Mouse (Mus musculus) A20 (cell line): ENCODE measurements around the gene Tubgcp4.
"Not testable (repeated sequence)": the region's sequence is repeated elsewhere in the genome, so short reads cannot be mapped to it uniquely, and the experiment has no call there.

Source experiments
- DNase-seq: peaks from one replicate; pipeline ENCODE4 v3.0.0-alpha.2; 2011; ENCODE audit warnings: low read depth, low spot score

The Tubgcp4 gene

DNA sequence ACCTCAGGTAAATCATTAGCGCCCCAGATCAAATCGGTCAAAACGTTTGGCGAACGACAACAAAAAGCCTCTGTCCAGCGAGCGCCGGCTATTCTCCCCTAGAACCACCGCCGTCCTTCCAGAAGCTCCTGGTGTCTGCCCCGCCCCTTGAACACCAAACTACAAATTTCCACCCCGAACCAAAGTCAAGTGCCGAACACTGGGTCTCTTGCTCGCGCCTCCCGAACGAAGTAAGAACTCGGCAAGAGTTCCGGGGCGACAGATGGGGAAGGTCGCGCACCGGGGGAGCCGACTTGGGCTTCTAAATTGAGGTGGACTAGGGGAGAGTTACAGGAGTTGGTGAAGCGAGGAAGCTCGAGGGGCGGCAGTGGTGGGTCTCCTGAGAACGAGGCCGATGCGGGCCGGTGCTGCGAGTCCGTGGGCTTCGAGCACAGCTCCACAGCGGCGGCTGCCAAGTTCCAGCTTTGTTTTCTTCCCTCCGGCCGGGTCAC lies at the start of gene Tubgcp4:
TSS of gene Tubgcp4 (plus strand) at position 174 of the 491 bp plus-strand sequence.
- no peak for DNase-seq

DNA sequence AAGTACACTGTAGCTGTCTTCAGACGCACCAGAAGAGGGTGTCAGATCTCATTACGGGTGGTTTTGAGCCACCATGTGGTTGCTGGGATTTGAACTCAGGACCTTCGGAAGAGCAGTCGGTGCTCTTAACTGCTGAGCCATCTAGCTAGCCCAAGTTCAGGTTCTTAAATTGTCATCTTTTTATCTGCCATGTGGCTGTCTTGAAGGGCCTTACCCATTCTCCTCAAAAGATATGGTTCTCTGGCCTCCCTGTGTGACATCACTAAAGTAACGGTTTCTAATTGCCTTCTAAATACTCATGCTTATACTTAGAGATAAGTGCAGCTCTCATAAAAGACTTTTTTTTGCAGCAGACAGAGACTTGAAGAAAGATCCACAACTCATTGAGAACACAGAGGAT lies 44.2 kb upstream of the Tubgcp4 start:
- not testable (repeated sequence) for DNase-seq

DNA sequence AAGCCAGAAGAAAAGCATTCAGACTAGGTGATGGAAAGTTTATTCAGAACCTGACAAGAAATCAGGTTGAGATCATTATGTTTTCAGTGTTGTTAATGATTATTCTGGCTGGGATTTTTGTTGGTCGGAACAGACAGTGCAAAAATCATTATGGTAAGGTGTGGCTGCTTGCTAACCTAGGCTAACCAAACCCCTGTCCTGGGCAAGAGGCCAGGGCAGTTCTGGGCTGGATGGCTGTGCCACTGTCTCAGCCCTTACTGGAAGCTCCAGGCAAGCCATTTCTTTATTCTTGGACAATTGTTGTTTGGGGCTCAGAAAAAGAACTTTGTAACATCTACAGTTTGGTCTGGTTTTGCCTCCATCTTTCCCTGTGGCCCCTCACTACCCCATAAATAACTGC lies 42.9 kb upstream of the Tubgcp4 start:
- no peak for DNase-seq

DNA sequence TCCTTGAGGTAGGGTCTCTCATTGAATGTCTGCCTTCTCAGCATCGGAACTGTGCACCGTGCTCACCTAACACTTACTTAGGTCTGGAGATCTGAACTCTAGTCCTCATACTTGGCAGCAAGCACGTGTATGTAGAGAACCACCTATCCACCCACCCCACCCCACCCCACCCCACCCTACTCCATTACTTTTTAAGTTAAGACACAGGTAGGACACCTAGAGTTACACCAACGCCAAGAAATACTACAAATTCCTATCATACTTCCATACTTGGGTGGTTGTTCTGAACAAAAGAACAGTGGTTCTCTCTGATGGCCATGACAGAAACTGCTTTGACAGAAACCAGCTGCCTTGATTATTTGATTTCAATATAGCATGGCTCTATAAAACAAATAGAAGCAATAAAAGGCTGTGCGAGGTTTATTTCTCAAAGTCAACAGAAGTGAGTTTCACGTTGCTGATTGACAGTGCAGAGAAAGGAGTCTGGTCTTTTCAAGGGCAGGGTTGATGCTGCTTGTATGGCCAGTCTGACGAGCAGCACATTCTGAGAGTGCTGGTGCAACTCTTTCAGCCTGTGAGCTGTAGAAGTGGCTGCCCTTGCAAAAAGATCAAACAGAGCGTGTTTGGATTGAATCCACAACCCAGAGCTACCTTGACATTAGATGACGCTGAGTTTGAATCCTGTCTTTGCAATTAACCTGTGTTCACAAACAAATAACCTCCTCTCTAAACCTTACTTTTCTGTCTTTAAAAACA lies 41.4 kb upstream of the Tubgcp4 start:
- no peak for DNase-seq

DNA sequence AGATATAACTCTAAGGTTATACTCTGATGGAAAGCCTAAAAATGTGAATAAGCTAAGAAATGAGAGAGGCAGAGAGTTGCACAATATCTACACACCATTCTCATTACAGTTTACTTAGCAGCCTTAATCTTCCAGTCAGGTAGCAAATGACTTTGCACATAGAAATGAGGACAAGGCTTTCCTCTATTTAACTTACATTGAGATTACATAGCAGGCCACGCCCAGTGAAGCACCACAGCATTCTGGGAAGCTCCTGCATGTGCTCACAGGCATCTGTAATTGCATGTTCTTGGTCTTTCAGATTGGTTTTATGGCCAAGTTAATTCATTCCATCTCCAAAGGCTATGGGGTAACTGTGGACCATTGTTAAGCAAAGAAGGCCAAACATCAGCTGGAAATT lies 37.6 kb upstream of the Tubgcp4 start:
- DNase-seq = no peak

DNA sequence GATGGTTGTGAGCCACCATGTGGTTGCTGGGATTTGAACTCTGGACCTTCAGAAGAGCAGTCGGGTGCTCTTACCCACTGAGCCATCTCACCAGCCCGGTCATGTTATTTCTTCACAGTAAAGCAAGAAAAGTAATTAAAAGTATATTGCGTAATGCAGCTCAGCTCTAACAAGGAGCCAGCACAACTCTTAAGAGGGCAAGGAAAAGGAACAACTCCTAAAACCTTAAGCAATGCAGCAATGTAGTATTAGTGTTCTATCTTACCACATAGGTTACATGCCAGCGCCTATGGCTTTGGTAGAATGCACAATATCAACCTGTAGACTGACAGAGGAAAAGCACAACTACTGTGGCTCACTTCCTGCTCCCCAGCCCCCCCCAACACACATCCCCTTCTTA lies 33.1 kb upstream of the Tubgcp4 start:
- peak; percentile 12 for DNase-seq

DNA sequence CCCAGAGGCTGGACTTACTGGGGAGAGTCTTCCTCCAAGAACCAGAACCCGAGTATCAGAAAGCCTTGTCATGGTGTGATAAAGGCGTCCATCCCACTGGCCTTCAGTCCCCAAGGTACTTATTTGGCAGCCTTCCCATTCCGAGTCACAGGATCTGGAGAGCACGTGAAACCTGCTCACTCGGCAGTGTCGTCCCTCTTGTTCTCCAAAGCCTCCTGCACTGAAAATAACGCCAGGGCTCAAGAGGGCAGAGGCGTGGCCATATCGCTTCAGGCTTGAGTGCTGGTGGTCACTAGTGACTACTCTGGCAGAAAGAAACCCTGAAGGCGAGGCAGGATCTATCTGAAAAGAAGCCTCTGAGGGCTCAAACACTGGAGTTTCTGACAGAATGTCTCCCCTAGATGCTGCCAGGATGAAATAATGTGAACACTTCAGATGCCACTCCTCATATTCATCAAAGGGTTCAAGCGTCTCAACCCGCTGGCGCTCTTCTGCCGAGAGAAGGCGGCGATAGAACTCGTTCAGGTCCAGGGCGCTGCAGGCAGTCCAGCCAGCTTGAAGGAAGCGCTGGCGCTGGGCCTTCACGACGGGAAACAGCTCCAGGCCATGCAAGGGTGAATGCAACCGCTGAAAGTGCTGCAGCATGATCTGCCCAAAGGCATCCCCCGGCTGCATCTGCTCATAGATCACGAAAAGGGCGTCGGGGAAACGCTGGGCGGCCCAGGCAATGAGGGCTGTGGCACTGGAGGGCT lies 31.0 kb upstream of the Tubgcp4 start:
- DNase-seq = no peak

DNA sequence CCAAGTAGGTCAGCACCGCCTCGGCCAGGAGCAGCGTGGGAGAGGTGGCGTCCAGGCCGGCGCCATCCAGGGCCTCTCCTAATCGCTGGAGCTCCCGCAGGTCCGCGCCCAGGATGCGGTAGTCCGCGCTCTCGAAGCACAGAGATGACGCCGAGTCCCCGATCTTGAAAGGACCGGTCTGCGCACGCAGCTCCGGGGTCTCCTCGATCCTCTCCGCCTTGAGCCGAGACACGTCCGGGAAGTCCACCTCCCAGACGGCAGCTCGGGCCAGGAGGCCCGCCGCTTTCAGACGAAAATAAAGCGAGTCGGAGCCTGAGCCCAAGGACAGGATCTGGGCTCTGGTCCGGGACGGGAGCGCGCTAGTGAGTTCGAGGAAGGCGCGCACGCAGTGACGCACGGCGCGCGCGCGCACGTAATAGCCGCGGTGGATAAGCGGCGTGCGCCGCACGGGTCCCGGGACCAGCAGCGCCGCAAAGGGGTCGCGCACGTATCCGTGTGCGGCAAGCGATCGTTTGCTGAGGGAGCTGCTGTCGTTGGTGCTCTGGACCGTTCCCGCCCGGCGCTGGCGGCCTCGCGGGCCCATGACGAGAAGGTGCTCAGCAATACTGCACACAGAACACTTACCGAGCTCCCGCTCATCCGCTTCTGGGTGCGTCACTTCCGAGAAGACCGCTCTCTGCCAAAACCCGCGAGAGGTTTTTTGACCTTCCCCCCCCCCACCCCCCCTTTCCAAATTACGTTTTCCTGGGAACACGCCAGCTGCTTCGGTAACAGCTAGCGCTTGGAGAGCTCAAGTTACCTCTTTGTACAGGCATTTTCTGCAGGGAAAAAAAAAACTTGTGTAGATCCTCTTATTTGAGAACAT lies 30.2 kb upstream of the Tubgcp4 start, which contains the start of the genes Adal and Lcmt2:
TSS of gene Adal (plus strand) at position 411 of the 865 bp plus-strand sequence.
TSS of gene Lcmt2 (minus strand) at position 636 of the 865 bp plus-strand sequence.
- DNase-seq = peak; percentile 97

DNA sequence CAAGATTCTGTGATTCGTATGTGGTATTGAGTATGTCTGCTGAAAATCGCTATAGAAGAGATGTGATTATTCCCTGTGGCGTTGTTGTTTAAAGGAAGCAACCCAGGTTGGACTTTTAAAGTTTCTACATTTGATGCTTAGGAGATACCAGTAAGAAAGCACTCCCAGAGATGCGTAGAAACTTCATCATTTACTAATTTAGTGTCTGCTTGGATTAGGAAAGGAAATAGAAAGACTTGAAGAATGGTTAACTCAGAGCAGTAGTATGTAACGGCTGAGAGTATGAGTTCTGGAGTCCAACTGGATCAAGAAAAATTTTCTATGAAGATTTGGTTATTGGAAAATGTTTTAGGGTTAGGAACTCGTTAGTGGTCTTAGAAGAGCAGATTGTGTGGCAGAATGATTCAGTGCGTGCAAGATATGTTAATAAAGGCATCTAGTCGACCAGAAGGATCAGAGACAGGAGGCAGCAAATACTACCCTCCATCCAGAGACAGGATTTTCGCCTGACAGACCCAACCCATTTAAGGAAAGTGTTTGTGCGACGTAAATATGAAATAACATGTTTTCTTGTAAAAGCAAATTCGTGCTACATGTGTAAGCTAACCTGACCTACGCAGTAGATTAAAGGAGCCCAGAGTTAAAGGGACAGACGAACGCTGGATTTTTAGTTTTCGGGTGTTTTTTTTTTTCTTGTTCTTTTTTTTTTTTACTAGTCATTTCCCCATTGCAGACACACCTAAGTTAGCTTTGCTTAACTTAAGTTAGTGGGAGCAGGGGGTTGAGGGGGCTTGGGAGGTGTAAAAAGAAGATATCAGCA lies 29.0 kb upstream of the Tubgcp4 start:
- peak; percentile 64 for DNase-seq

DNA sequence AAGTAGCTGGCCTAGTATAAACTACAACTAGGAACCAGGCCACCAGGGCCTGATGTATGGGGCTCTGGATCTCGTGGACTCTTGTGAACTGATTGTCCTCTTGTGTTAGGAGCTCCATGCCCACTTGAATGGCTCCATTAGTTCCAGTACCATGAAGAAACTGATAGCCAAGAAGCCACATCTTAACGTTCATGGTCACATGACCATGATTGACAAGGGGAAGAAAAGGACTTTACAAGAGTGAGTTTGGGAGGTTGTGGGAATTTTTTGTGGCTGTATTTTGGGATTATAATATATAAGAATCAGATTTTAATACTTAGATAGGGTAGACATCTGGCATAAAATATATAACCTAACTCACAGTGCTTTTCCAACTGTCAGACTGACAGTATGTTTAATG lies 28.0 kb upstream of the Tubgcp4 start:
- DNase-seq = peak; percentile 15

DNA sequence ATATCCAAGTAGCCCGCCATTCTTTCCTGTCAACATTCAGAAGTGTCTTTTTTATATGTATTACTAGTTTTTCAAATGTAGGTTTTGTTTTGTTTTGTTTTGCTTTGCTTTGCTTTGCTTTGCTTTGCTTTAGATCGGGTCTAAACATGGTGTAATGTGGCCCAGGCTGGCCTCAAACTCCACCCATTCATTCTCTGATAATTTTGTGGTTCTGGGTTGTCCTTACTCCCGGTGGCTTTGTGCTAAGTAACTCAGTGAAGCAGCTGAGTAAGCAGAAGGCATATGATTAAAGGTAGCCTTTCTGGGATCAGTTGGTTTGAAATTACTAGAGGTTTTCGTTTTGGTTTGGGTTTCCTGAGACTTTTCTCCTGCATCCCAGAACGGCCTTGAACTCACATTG lies 20.8 kb upstream of the Tubgcp4 start:
- no peak for DNase-seq

DNA sequence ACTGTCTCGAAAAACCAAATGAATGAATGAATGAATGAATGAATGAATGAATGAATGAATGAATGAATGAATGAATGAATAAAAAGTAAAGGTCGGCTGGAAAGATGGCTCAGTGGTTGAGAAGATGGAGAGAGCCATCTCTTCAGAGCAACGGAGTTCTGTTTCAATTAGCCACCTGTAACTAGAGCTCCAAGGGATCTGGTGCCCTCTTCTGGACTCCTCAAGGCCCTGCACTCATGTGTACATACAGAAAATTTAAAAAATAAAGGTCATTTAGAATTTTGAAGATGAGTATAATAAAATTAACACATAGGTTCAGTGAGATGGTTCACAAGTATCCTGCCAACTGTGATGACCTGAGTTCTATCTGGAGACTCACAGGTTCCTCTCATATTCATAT lies 17.4 kb upstream of the Tubgcp4 start:
- DNase-seq = peak; percentile 35

DNA sequence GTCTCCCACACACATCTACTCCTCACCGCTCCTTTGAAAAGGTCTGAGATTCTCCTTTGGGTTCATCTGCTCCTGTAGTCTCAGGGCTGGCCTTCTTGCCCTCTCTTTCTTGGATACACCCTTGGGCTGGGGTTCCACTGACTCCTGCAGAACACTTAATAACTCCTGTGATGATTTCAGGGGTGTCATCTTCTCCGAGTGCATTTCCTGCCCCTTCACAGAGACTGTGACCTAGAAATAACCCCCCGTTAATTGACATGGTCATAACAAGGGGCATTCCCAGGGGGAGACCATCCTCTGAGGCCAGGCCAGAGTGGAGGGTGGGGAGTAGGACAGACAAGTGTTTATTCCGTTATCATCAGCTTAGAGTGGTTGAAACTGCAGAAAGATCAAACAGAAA lies 1.3 kb upstream of the Tubgcp4 start:
- DNase-seq = no peak

DNA sequence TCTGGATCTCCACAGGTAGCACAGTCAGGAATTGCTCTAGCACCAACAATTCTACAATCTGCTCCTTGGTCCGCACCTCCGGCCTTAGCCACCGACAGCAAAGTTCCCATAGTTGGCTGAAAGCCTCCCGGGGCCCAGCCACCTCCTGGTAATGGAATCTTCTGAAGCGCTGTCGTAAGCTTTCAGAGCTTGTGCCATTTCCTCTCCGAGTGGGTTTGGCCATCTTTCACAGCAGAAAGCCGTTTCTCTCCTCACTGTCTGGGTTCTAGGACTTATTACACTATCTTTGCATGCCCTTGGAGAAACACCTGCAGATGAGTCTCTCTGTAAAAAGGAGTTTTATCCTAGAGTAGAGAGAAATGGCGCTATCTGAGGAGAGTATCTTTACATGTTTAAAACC lies 552 bp upstream of the Tubgcp4 start:
- DNase-seq = peak; percentile 50

DNA sequence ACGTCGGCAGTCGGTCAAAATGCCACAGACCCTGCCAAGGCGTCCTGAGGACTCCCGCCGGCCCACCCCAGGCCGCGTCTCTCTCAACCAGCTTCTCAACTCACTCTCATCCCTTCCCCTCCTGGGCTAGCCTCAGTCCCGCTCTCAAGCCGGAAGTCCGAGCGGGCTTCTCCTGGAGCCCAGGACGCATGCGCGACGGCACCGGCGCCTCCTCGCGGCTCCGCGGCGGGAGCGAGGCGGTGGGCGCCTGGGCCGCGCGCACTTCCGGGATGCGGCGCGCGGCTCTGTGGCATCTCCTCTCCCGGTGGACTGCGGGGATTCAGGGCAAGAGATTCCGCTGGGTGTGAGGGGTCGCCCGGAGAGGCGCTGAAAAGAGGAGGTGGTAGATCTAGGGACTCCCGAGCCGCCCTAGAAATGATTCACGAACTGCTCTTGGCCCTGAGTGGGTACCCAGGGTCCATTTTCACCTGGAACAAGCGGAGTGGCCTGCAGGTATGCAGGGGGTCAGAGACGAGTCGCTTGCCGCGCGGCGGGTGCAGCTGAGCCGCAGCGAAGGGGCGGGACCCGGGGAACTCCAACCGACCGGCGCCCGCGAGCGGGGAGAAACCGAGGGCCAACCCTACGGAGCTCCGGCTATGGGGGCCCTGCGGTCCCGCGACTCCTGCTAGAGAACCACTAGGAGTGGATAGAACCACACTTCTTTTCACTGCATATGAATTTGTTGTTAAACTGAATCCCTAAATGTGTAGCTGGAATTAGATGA lies 707 bp downstream of the Tubgcp4 start, which contains the start of gene Zscan29:
TSS of gene Zscan29 (minus strand) at position 146 of the 763 bp plus-strand sequence.
- peak; percentile 93 for DNase-seq

DNA sequence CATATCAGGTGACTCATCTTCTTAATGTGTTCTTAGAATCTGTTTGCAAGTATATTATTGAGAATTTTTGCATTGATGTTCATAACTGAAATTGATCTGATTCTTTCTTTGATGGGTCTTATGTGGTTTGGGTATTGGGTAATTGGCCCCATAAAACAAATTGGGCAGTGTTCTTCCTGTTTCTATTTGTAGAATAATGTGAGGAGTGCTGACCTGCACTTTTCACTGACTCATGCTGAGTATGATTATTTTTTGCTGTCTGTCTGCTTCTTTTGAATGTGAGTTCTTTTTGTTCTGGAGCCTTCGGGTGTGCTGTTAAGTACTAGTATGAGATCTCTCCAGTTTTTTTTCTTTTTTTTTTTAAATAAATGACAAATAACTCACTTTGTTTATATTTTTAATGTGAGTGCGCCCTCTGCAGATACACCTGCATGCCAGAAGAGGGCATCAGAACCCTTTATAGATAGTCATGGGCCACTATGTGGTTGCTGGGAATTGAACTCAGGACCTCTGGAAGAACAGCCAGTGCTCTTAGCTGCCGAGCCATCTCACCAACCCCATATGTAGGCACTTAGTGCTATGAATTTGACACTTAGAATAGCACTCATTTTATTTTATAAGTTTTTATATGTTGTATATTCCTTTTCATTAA lies 8.5 kb downstream of the Tubgcp4 start:
- DNase-seq = peak; percentile 20

DNA sequence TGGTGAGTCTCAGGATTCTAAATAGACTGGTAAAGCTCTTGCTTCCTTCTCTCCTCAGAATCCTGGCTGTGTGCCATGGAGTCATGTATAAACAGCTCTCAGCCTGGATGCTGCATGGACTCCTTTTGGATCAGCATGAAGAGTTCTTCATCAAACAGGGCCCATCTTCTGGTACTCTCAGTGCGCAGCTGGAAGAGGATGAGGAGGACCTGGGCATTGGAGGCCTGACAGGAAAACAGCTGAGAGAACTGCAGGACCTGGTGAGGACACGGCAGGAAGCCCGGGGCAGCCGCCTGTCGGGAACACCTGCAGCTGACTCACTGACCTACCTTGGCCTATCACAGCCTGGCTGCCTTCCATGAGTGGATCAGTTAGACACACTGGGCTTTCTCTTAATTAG lies 13.0 kb downstream of the Tubgcp4 start:
- DNase-seq = no peak

DNA sequence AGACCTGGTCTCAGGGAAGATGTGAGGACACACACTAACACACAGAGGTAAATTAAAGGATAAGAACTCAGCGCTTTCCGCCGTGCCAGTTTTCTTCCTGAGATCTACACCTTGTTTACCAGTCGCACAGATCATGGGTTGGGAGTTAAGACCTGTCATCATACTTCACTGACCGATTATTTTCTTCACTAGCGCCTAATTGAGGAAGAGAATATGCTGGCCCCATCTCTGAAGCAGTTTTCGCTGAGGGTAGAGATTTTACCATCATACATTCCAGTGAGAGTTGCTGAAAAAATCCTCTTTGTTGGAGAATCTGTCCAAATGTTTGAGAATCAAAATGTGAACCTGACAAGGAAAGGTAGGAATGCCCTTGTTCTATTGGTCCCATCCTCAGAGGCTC lies 13.7 kb downstream of the Tubgcp4 start:
- no peak for DNase-seq

DNA sequence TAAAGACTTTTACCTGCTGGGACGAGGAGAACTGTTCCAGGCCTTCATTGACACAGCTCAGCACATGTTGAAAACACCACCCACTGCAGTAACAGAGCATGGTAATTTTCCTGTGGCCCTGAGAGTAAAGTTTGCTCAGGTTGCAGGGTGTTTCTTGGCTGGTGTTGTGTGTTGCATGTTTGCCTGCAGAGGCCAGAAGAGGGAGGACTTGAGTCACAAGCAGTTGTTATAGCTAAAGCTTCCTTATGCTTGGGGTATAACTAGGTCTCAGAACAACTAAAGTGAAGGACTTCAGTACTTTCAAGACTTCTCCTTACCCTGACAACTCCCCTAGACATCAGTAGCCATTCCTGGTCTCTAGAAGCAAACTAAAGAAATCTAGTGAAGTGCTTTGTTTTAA lies 18.1 kb downstream of the Tubgcp4 start:
- DNase-seq = peak; percentile 24

DNA sequence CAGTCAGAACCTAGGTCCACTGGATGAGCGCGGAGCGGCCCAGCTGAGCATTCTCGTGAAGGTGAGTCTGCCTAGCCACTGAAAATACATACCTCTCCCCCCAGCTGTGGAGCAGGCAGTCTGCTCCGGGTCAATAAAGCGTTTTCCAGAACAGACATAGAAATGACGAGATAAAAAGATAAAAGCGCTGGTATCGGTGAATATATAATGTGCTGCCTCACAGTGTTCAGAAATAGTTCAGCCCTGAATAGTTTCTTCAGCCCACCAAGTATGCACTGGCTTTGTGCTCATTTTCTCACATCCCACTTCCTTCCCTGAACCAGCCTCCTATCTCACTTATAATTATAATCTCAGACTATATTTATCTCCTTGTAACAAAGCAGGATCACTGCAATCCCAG lies 25.0 kb downstream of the Tubgcp4 start:
- no peak for DNase-seq
